Mouse (Mus musculus) heart, embryonic 16.5 days (tissue): ENCODE data around the gene Ergic1. TPM values are rescaled to one million over a fixed set of nuclear protein-coding genes. Genes with fewer than 3 reads are reported as not detected.

Source experiments
- ATAC-seq: fragments of 200-750 bp; cut with Nextera tagmentation; replicated peaks from 2 replicates; pipeline ENCODE4 v1.8.0; 2017; ENCODE audit warnings: moderate number of reproducible peaks; ENCODE audit not compliant: insufficient read depth, low FRiP score; ENCODE audit errors: extremely low read depth
- H3K27ac ChIP-seq: fragments of 300-500 bp; sonication (generic); 2 replicates; pipeline ENCODE4 v1.5.1; 2014; ENCODE audit warnings: mild to moderate bottlenecking, low read length, control low read depth, moderate library complexity
- H3K27me3 ChIP-seq: fragments of 300-500 bp; sonication (generic); 2 replicates; pipeline ENCODE4 v1.6.1; 2014; ENCODE audit warnings: low read length, mixed read lengths; ENCODE audit not compliant: control insufficient read depth, insufficient read depth
- H3K36me3 ChIP-seq: fragments of 300-500 bp; sonication (generic); 2 replicates; pipeline ENCODE4 v1.6.1; 2014; ENCODE audit not compliant: control insufficient read depth, insufficient read depth
- H3K4me1 ChIP-seq: fragments of 300-500 bp; sonication (generic); 2 replicates; pipeline ENCODE4 v1.6.1; 2014; ENCODE audit warnings: low read length, mixed read lengths; ENCODE audit not compliant: control insufficient read depth, insufficient read depth
- H3K4me2 ChIP-seq: fragments of 300-500 bp; sonication (generic); 2 replicates; pipeline ENCODE4 v1.6.1; 2014; ENCODE audit warnings: low read depth, mild to moderate bottlenecking, control low read depth, low read length
- H3K4me3 ChIP-seq: fragments of 300-500 bp; sonication (generic); 2 replicates; pipeline ENCODE4 v1.5.1; 2014; ENCODE audit warnings: mild to moderate bottlenecking, control low read depth, low read length
- H3K9ac ChIP-seq: fragments of 300-500 bp; sonication (generic); 2 replicates; pipeline ENCODE4 v1.6.1; 2014; ENCODE audit warnings: low read length, control low read depth
- H3K9me3 ChIP-seq: fragments of 300-500 bp; sonication (generic); replicated peaks from 2 replicates; pipeline ENCODE4 v1.6.1; 2016; ENCODE audit warnings: low read length; ENCODE audit not compliant: control insufficient read depth
- WGBS: fragments of 180-500 bp; shearing (Covaris S2); extraction: QIAGEN DNeasy Blood & Tissue Kit; methylation state at CpG from one replicate; pipeline ENCODE4 v1.1.7; 2014; 5-methylcytosine and 5-hydroxymethylcytosine counted together
- polyA plus RNA-seq: library from polyadenylated mRNA; unstranded; fragments of >200 nt; fragmentation: Nextera tagmentation; extraction: Ambion mirVana; gene quantifications from 2 replicates; pipeline ENCODE4 v1.2.1, GENCODE M21; 2015

The Ergic1 gene
- polyA plus RNA-seq, 1 experiment from 2014 or later, result 84.9 TPM

DNA sequence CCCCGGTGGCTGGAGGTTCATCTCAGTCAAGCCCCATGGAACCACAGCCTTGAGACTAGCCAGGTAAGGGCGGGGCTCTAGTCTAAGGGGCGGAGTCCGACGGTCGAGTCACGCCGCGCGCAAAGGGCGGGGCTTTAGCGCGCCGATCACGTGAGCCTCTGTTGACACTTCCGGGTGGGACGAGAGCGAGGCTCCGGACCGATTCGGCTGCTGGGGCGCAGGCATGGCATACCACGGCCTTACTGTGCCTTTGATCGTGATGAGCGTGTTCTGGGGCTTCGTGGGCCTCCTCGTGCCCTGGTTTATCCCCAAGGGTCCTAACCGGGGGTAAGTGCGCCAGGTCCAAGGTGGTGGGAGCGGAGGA lies 114.9 kb downstream of the Ergic1 start:
- under 1% methylated on average over 30 of the region's 30 CpGs for WGBS
- peak overlapping the region; percentile 91 for H3K4me3 ChIP-seq
- peaks cover 9% of the 10 kb centered on the region; the same call in 1 of the 2 replicates for H3K36me3 ChIP-seq
- H3K27ac ChIP-seq, result peak overlapping the region; percentile 96
- H3K27me3 ChIP-seq, result no peaks in the 10 kb centered on the region
- peaks cover 18% of the 10 kb centered on the region for H3K4me1 ChIP-seq
- ATAC-seq, result peak; percentile 91
- peaks cover under 1% of the 10 kb centered on the region; the same call in 1 of the 2 replicates for H3K9me3 ChIP-seq
- peak overlapping the region; percentile 82 for H3K4me2 ChIP-seq
- H3K9ac ChIP-seq, result peak overlapping the region; percentile 91

DNA sequence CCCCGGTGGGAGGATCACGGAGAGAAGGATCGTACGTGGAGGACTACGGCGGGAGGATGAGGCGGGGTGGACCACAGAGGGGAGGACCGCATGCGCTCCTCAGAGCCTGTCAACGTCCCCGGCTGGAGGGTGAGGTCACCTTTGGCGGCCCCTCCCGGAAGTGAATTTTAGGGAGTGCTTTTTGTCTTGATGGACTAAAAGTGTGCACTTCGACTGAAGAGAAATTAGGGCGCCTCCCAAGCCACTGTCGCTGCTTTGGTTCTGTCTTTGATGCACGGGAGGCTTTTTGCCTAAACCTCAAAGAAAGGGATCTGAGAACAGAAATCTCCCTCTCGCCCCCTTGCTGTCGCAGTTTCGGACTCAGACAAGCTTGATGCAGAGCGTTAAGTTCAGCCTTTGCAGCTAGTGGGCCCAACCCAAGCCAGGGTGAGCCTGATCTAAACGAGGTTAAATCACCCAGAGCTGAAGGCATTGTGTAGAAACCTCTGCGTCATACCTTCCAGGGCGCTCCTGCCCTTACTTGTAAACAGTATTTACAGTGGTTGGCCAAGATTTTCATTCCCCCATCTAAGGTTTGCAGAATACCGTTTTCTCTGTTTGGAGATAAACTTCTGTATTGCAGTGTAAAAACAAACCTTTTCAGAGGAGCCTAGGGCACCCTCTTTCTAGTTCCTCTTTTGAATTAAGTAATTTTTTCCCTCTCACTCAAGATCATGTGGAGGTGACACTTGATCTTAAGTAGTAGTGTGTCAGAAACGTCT lies 115.5 kb downstream of the Ergic1 start:
- peak overlapping the region; percentile 96 for H3K27ac ChIP-seq
- ATAC-seq, result peak; percentile 91
- 1% methylated on average over 26 of the region's 26 CpGs for WGBS
- peak overlapping the region; percentile 91 for H3K4me3 ChIP-seq
- H3K27me3 ChIP-seq, result no peaks in the 10 kb centered on the region
- peaks cover 12% of the 10 kb centered on the region; the same call in 1 of the 2 replicates for H3K36me3 ChIP-seq
- peaks cover 18% of the 10 kb centered on the region for H3K4me1 ChIP-seq
- H3K4me2 ChIP-seq, result peak overlapping the region; percentile 82
- H3K9ac ChIP-seq, result peak overlapping the region; percentile 91
- peaks cover 4% of the 10 kb centered on the region; the same call in 1 of the 2 replicates for H3K9me3 ChIP-seq

- peaks cover 16% of the 10 kb centered on the region for H3K4me1 ChIP-seq
- peak overlapping the region; percentile 42 for H3K27ac ChIP-seq
- no peaks in the 10 kb centered on the region for H3K27me3 ChIP-seq
- peaks cover 14% of the 10 kb centered on the region for H3K36me3 ChIP-seq
- ATAC-seq, result no peak
- no peak overlapping the region; the same call in 1 of the 2 replicates for H3K4me3 ChIP-seq
- peak overlapping the region; percentile 82 for H3K4me2 ChIP-seq
- H3K9me3 ChIP-seq, result peaks cover 4% of the 10 kb centered on the region; the same call in 1 of the 2 replicates
- 65% methylated on average over 7 of the region's 7 CpGs for WGBS
- peak overlapping the region; percentile 5 for H3K9ac ChIP-seq
Observed at GRCm38 (mm10) chr17:26677711-26678637, 116.7 kb downstream of the Ergic1 start.

DNA sequence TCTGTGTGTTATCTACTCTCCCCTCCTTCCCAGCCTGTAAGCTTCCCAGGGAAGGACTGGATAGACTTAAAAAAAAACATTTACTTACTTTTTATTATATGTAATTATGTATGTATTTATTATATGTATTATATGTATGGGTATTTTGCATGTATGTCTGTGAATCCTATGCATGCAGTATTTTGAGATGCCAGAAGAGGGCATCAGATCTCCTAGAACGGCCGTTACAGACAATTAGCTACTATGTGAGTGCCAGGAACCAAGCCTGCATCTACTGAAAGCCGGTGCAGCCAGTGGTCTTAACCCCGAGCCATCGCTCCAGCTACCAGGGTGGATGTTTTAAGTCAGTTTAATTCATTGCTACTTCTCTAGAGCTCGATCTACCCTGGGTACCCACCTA lies 120.0 kb downstream of the Ergic1 start:
- Histone ChIP-seq H3K27ac (no peak overlapping the region), H3K4me1 (peaks cover 16% of the 10 kb centered on the region), H3K36me3 (peaks cover 20% of the 10 kb centered on the region), H3K4me3 (no peak overlapping the region), H3K27me3 (no peaks in the 10 kb centered on the region), H3K9ac (no peak overlapping the region), H3K4me2 (no peak overlapping the region), H3K9me3 (peaks cover 4% of the 10 kb centered on the region; the same call in 1 of the 2 replicates)
- 92% methylated on average over 6 of the region's 6 CpGs for WGBS
- ATAC-seq, result no peak

GRCm38 (mm10) chr17:26686334-26687000 lies 125.2 kb downstream of the Ergic1 start:
- 74% methylated on average over 17 of the region's 17 CpGs for WGBS
- H3K4me1 ChIP-seq, result peaks cover 17% of the 10 kb centered on the region
- peaks cover 9% of the 10 kb centered on the region for H3K36me3 ChIP-seq
- H3K27ac ChIP-seq, result peak overlapping the region; percentile 23; the same call in 1 of the 2 replicates
- no peak overlapping the region for H3K9ac ChIP-seq
- no peak overlapping the region for H3K4me3 ChIP-seq
- H3K4me2 ChIP-seq, result no peak overlapping the region
- H3K27me3 ChIP-seq, result no peaks in the 10 kb centered on the region
- H3K9me3 ChIP-seq, result peaks cover 2% of the 10 kb centered on the region; the same call in 1 of the 2 replicates
- no peak for ATAC-seq

DNA sequence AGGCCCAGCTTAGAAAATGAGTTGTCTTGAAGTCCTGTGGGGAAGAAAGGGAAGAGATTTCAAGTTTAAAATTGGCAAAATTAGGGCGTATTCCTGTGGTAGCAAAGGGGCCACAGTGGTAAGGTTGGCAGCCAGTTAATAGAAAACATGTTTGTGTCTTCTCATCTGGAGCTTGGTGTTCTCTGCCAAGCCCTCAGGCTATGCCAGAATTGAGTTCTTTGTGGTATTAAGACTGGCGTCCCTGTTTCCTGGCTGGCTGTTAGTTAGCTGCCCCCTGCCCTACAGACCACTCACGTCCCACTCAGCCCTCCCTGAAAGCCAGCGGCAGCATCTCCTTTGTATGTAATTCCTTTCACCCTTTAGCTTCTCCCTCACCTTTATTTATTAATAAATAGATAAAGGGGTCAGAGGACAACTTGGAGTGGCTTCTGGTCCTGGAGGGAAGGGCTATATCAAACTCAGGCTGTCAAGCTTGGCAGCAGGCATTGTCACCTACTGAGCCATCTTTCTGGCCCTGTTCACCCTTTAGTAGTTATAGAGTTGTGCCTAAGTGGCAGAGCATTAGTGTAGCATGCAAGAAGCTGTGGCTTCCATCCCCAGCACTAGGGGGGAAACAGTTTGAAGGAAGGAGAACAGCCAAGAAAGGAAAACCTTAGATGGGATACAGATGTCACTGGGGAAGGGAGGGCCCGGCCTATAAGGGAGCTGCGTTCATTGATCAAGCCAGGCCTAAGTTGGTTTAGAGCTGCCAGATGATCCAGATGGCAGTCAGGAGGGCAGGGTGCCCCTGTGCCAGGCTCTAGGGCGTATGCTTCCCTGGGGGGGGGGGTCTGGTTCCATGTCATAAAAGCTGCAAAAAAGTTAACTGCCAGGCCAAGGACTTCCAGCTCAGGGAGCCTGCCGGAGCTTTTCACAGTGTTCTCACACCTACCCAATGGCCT lies 127.8 kb downstream of the Ergic1 start:
- Histone ChIP-seq H3K9ac (peak overlapping the region; percentile 27; the same call in 1 of the 2 replicates), H3K4me3 (no peak overlapping the region), H3K9me3 (no peaks in the 10 kb centered on the region), H3K4me1 (peaks cover 23% of the 10 kb centered on the region), H3K4me2 (no peak overlapping the region), H3K27ac (peak overlapping the region; percentile 42), H3K36me3 (0 out of 2 replicates have a peak, but pooled peaks cover 2% of the 10 kb centered on the region), H3K27me3 (no peaks in the 10 kb centered on the region)
- no peak for ATAC-seq
- 77% methylated on average over 8 of the region's 8 CpGs for WGBS

GRCm38 (mm10) chr17:26689810-26690209 lies 128.5 kb downstream of the Ergic1 start:
- 59% methylated on average over 2 of the region's 2 CpGs for WGBS
- Histone ChIP-seq H3K4me1 (peaks cover 24% of the 10 kb centered on the region), H3K4me2 (no peak overlapping the region), H3K27me3 (no peaks in the 10 kb centered on the region), H3K27ac (0 out of 2 replicates have a peak overlapping the region, but pooled peaks have one; percentile 42), H3K4me3 (no peak overlapping the region), H3K36me3 (no peaks in the 10 kb centered on the region), H3K9ac (no peak overlapping the region; the same call in 1 of the 2 replicates), H3K9me3 (no peaks in the 10 kb centered on the region)
- no peak; the same call in 1 of the 2 replicates for ATAC-seq

GRCm38 (mm10) chr17:26690236-26690635 lies 128.9 kb downstream of the Ergic1 start:
- no peaks in the 10 kb centered on the region for H3K9me3 ChIP-seq
- WGBS, result 63% methylated on average over 5 of the region's 5 CpGs
- ATAC-seq, result no peak
- H3K4me1 ChIP-seq, result peaks cover 24% of the 10 kb centered on the region
- H3K27me3 ChIP-seq, result no peaks in the 10 kb centered on the region
- no peak overlapping the region for H3K4me2 ChIP-seq
- H3K9ac ChIP-seq, result no peak overlapping the region
- H3K4me3 ChIP-seq, result no peak overlapping the region
- H3K36me3 ChIP-seq, result 0 out of 2 replicates have a peak, but pooled peaks cover 3% of the 10 kb centered on the region
- H3K27ac ChIP-seq, result no peak overlapping the region
